Mouse (Mus musculus) limb, embryonic 12.5 days (tissue): Measurements from ENCODE around the gene Aldh3b2. TPM values are rescaled to one million over a fixed set of nuclear protein-coding genes. Genes with fewer than 3 reads are reported as not detected.
"Not testable (repeated sequence)": the region's sequence is repeated elsewhere in the genome, so short reads cannot be mapped to it uniquely, and the experiment has no call there.

Experiments
- ATAC-seq: fragments of 200-750 bp; cut with Nextera tagmentation; 2 replicates; pipeline ENCODE4 v1.8.0; 2017; ENCODE audit warnings: low read depth, moderate TSS enrichment; ENCODE audit not compliant: insufficient number of reproducible peaks, insufficient read depth, low FRiP score, low TSS enrichment
- H3K27ac ChIP-seq: fragments of 300-500 bp; sonication (generic); 2 replicates; pipeline ENCODE4 v1.5.1; 2016; ENCODE audit warnings: mild to moderate bottlenecking, moderate library complexity
- H3K27me3 ChIP-seq: fragments of 300-500 bp; sonication (generic); 2 replicates; pipeline ENCODE4 v1.6.1; 2016; ENCODE audit warnings: mild to moderate bottlenecking, moderate library complexity
- H3K36me3 ChIP-seq: fragments of 300-500 bp; sonication (generic); 2 replicates; pipeline ENCODE4 v1.6.1; 2016; ENCODE audit warnings: mild to moderate bottlenecking, moderate library complexity
- H3K4me1 ChIP-seq: fragments of 300-500 bp; sonication (generic); replicated peaks from 2 replicates; pipeline ENCODE4 v1.6.1; 2016
- H3K4me2 ChIP-seq: fragments of 300-500 bp; sonication (generic); 2 replicates; pipeline ENCODE4 v1.6.1; 2016; ENCODE audit warnings: mild to moderate bottlenecking, moderate library complexity
- H3K4me3 ChIP-seq: fragments of 300-500 bp; sonication (generic); replicated peaks from 2 replicates; pipeline ENCODE4 v1.5.1; 2016; ENCODE audit warnings: mild to moderate bottlenecking
- H3K9ac ChIP-seq: fragments of 300-500 bp; sonication (generic); replicated peaks from 2 replicates; pipeline ENCODE4 v1.6.1; 2016; ENCODE audit warnings: mild to moderate bottlenecking, moderate library complexity
- H3K9me3 ChIP-seq: fragments of 300-500 bp; sonication (generic); 2 replicates; pipeline ENCODE4 v1.6.1; 2016; ENCODE audit warnings: mild to moderate bottlenecking, moderate library complexity
- WGBS: fragments of 180-500 bp; shearing (Covaris S2); methylation state at CpG from one replicate; pipeline ENCODE4 v1.1.7; 2016; 5-methylcytosine and 5-hydroxymethylcytosine counted together
- polyA plus RNA-seq: library from polyadenylated mRNA; unstranded; fragments of >200 nt; fragmentation: Nextera tagmentation; extraction: Ambion mirVana; gene quantifications from 2 replicates; pipeline ENCODE4 v1.2.1, GENCODE M21; 2016

Aldh3b2 gene
- polyA plus RNA-seq, 1 experiment from 2014 or later = 2.7 TPM

GRCm38 (mm10) chr19:3964030-3964429 is 8.1 kb upstream of the Aldh3b2 start:
- Histone ChIP-seq H3K4me3 (no peak overlapping the region), H3K4me2 (no peak overlapping the region), H3K36me3 (no peaks in the 10 kb centered on the region), H3K27ac (no peak overlapping the region), H3K9me3 (no peaks in the 10 kb centered on the region), H3K9ac (no peak overlapping the region), H3K27me3 (no peaks in the 10 kb centered on the region), H3K4me1 (0 out of 2 replicates have a peak, but pooled peaks cover 3% of the 10 kb centered on the region)
- 75% methylated on average over 4 of the region's 4 CpGs for WGBS
- no peak for ATAC-seq

GRCm38 (mm10) chr19:3966330-3967075 is 5.6 kb upstream of the Aldh3b2 start:
- 70% methylated on average over 11 of the region's 11 CpGs for WGBS
- H3K4me3 ChIP-seq = no peak overlapping the region
- H3K27ac ChIP-seq = no peak overlapping the region
- H3K4me2 ChIP-seq = no peak overlapping the region
- no peaks in the 10 kb centered on the region for H3K36me3 ChIP-seq
- H3K9ac ChIP-seq = no peak overlapping the region
- no peak for ATAC-seq
- no peaks in the 10 kb centered on the region for H3K9me3 ChIP-seq
- H3K27me3 ChIP-seq = 0 out of 2 replicates have a peak, but pooled peaks cover 3% of the 10 kb centered on the region
- H3K4me1 ChIP-seq = 0 out of 2 replicates have a peak, but pooled peaks cover 7% of the 10 kb centered on the region

GRCm38 (mm10) chr19:3967258-3967657 is 4.9 kb upstream of the Aldh3b2 start:
- Histone ChIP-seq H3K9me3 (no peaks in the 10 kb centered on the region), H3K4me2 (no peak overlapping the region), H3K9ac (no peak overlapping the region), H3K27ac (no peak overlapping the region), H3K27me3 (0 out of 2 replicates have a peak, but pooled peaks cover 3% of the 10 kb centered on the region), H3K4me3 (no peak overlapping the region), H3K36me3 (no peaks in the 10 kb centered on the region), H3K4me1 (0 out of 2 replicates have a peak, but pooled peaks cover 8% of the 10 kb centered on the region)
- WGBS = 51% methylated on average over 3 of the region's 3 CpGs
- no peak for ATAC-seq

- not testable (repeated sequence) for ATAC-seq, H3K9ac ChIP-seq, H3K4me1 ChIP-seq, H3K4me2 ChIP-seq, H3K9me3 ChIP-seq, H3K27ac ChIP-seq, H3K27me3 ChIP-seq, H3K4me3 ChIP-seq, H3K36me3 ChIP-seq
- 82% methylated on average over 6 of the region's 6 CpGs for WGBS
Observed at GRCm38 (mm10) chr19:3974608-3975007, 2.5 kb downstream of the Aldh3b2 start.

GRCm38 (mm10) chr19:3975866-3976265 is 3.7 kb downstream of the Aldh3b2 start:
- H3K36me3 ChIP-seq = no peaks in the 10 kb centered on the region
- WGBS = 75% methylated on average over 2 of the region's 2 CpGs
- H3K4me2 ChIP-seq = no peak overlapping the region
- H3K9ac ChIP-seq = no peak overlapping the region
- no peaks in the 10 kb centered on the region for H3K9me3 ChIP-seq
- 0 out of 2 replicates have a peak, but pooled peaks cover 7% of the 10 kb centered on the region for H3K4me1 ChIP-seq
- no peaks in the 10 kb centered on the region for H3K27me3 ChIP-seq
- H3K27ac ChIP-seq = no peak overlapping the region
- ATAC-seq = no peak
- H3K4me3 ChIP-seq = no peak overlapping the region

- Histone ChIP-seq H3K4me3 (no peak overlapping the region), H3K36me3 (no peaks in the 10 kb centered on the region), H3K27ac (no peak overlapping the region), H3K4me1 (peaks cover 17% of the 10 kb centered on the region), H3K9me3 (no peaks in the 10 kb centered on the region), H3K9ac (no peak overlapping the region), H3K4me2 (no peak overlapping the region), H3K27me3 (no peaks in the 10 kb centered on the region)
- ATAC-seq = peak; percentile 46; the same call in 1 of the 2 replicates
- WGBS = 12% methylated on average over 4 of the region's 4 CpGs
Observed at GRCm38 (mm10) chr19:3980309-3980708, 8.2 kb downstream of the Aldh3b2 start.

- no peak for ATAC-seq
- Histone ChIP-seq H3K9me3 (no peaks in the 10 kb centered on the region), H3K4me1 (peaks cover 21% of the 10 kb centered on the region), H3K4me2 (no peak overlapping the region), H3K27ac (no peak overlapping the region), H3K27me3 (no peaks in the 10 kb centered on the region), H3K36me3 (no peaks in the 10 kb centered on the region), H3K9ac (no peak overlapping the region), H3K4me3 (no peak overlapping the region)
- WGBS = 76% methylated on average over 9 of the region's 9 CpGs
Observed at GRCm38 (mm10) chr19:3980917-3981316, 8.8 kb downstream of the Aldh3b2 start.

- ATAC-seq = no peak
- no peak overlapping the region for H3K4me3 ChIP-seq
Observed at GRCm38 (mm10) chr19:3983527-3984200, 11.5 kb downstream of the Aldh3b2 start.

GRCm38 (mm10) chr19:3985261-3985681 is 13.1 kb downstream of the Aldh3b2 start:
- Histone ChIP-seq H3K4me3 (no peak overlapping the region), H3K4me1 (peaks cover 35% of the 10 kb centered on the region), H3K36me3 (no peaks in the 10 kb centered on the region), H3K9ac (no peak overlapping the region), H3K9me3 (no peaks in the 10 kb centered on the region; the same call in 1 of the 2 replicates), H3K27me3 (no peaks in the 10 kb centered on the region), H3K27ac (peak overlapping the region; percentile 53; the same call in 1 of the 2 replicates), H3K4me2 (no peak overlapping the region)
- no peak for ATAC-seq
- 43% methylated on average over 8 of the region's 8 CpGs for WGBS

More at GRCm38 (mm10) chr19:3983527-3984200, 11.5 kb downstream of the Aldh3b2 start:
- H3K9me3 ChIP-seq = no peaks in the 10 kb centered on the region; the same call in 1 of the 2 replicates
- no peaks in the 10 kb centered on the region for H3K36me3 ChIP-seq
- H3K9ac ChIP-seq = no peak overlapping the region
- WGBS = 49% methylated on average over 9 of the region's 9 CpGs
- H3K4me2 ChIP-seq = no peak overlapping the region
- peak overlapping the region; percentile 37; the same call in 1 of the 2 replicates for H3K27ac ChIP-seq
- peaks cover 35% of the 10 kb centered on the region for H3K4me1 ChIP-seq
- H3K27me3 ChIP-seq = no peaks in the 10 kb centered on the region

GRCm38 (mm10) chr19:3986334-3986733 is 14.2 kb downstream of the Aldh3b2 start, which contains the start of gene Acy3:
TSS of gene Acy3 (plus strand) at chr19:3986570.
- Histone ChIP-seq H3K9me3 (no peaks in the 10 kb centered on the region; the same call in 1 of the 2 replicates), H3K27ac (peak within 1 kb of the TSS; percentile 53; the same call in 1 of the 2 replicates), H3K9ac (peak within 1 kb of the TSS; percentile 8; the same call in 1 of the 2 replicates), H3K4me3 (peak within 1 kb of the TSS; percentile 17; the same call in 1 of the 2 replicates), H3K27me3 (0 out of 2 replicates have a peak, but pooled peaks cover 5% of the 10 kb centered on the region), H3K4me2 (peak within 1 kb of the TSS; percentile 33), H3K4me1 (peaks cover 35% of the 10 kb centered on the region), H3K36me3 (no peaks in the 10 kb centered on the region)
- ATAC-seq = peak; percentile 39; the same call in 1 of the 2 replicates
- 14% methylated on average over 8 of the region's 8 CpGs for WGBS

- Histone ChIP-seq H3K9ac (no peak overlapping the region), H3K4me3 (no peak overlapping the region), H3K4me1 (peaks cover 35% of the 10 kb centered on the region), H3K27ac (no peak overlapping the region), H3K27me3 (0 out of 2 replicates have a peak, but pooled peaks cover 5% of the 10 kb centered on the region), H3K36me3 (no peaks in the 10 kb centered on the region), H3K4me2 (no peak overlapping the region), H3K9me3 (no peaks in the 10 kb centered on the region; the same call in 1 of the 2 replicates)
- no peak for ATAC-seq
- 88% methylated on average over 14 of the region's 14 CpGs for WGBS
Observed at GRCm38 (mm10) chr19:3988066-3988465, 15.9 kb downstream of the Aldh3b2 start.
